Mouse (Mus musculus) olfactory bulb, adult 2 months (tissue): Measurements from ENCODE around the gene Rft1.

Experiments
- CTCF ChIP-seq: fragments of 200-500 bp; IDR thresholded peaks from 2 replicates; pipeline ENCODE4 v1.5.1; 2012; ENCODE audit warnings: low read depth, mild to moderate bottlenecking, low read length, moderate library complexity; ENCODE audit not compliant: insufficient read depth
- POLR2A ChIP-seq: fragments of 200-500 bp; IDR thresholded peaks from 2 replicates; pipeline ENCODE4 v1.6.1; 2012; ENCODE audit warnings: mild to moderate bottlenecking, low read depth, low read length, moderate library complexity; ENCODE audit not compliant: insufficient read depth

- no peak for TF ChIP-seq CTCF
- no peak for TF ChIP-seq POLR2A
Measured at GRCm38 (mm10) chr14:30622130-30622529, 32.0 kb upstream of the Rft1 start.
